Mouse (Mus musculus) bone marrow, adult 2 months (tissue): Measurements from ENCODE around the gene Olah.

Experiments
- CTCF ChIP-seq: fragments of 200-500 bp; IDR thresholded peaks from 2 replicates; pipeline ENCODE4 v1.5.1; 2011; ENCODE audit warnings: low read length, control low read depth; ENCODE audit not compliant: control insufficient read depth, insufficient read depth
- POLR2A ChIP-seq: fragments of 200-500 bp; IDR thresholded peaks from 2 replicates; pipeline ENCODE4 v1.6.1; 2011; ENCODE audit warnings: low read depth, mild to moderate bottlenecking, control low read depth, low read length, borderline replicate concordance; ENCODE audit not compliant: control insufficient read depth

DNA sequence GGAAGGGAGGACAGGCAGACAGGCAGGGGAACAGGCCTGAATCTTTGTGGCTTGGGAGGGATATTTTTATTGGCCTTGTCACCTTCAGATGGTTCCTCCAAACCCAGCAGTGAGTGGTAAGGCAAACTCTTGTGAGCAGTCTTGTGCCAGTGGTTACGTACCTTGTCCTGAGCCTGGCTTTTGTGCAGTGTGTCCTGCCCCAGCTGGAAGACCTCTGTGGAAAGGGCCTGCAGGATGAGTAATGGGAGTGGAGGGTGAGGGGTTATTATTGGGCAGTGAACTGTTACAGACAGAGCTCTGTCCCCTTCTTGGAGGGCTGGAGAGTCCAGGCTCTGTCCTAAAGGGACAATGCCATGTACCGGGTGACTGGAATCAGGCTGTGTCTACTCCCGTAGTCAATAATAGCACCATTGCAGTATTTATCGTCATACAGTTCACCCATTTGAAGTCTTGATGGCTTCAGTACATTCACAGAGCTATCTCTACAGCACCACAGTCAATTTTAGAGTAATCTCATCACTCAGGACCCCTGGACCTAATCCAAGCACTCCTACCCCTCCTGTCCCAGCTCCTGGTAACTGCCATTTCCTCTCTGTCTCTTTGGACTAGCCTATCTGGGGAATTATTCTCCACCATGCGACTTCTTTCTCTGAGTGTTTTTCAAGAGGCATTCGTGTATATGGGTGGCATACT lies 38.5 kb upstream of the Olah start:
- TF ChIP-seq POLR2A (no peak), CTCF (no peak)
